Mouse (Mus musculus) embryonic fibroblast, embryonic 13.5 days (primary cell): ENCODE data around the gene Hlcs.

Source experiments
- CTCF ChIP-seq: IDR thresholded peaks from 2 replicates; pipeline ENCODE4 v1.5.1; 2011; ENCODE audit warnings: mild to moderate bottlenecking, control low read depth, low read length, moderate library complexity, borderline replicate concordance; ENCODE audit not compliant: insufficient read depth
- POLR2A ChIP-seq: IDR thresholded peaks from 2 replicates; pipeline ENCODE4 v1.6.1; 2011; ENCODE audit warnings: low read depth, mild to moderate bottlenecking, control low read depth, low read length, moderate library complexity

- no peak for TF ChIP-seq CTCF
- no peak for TF ChIP-seq POLR2A
These were observed 15.8 kb upstream of the Hlcs start for GRCm38 (mm10) chr16:94328881-94329867.
